Mouse (Mus musculus): Measurements from ENCODE around the gene Pipox. TPM values are rescaled to one million over a fixed set of nuclear protein-coding genes. Genes with fewer than 3 reads are reported as not detected.

The Pipox gene
- total RNA-seq, 1 experiment, result 27.3 TPM

DNA sequence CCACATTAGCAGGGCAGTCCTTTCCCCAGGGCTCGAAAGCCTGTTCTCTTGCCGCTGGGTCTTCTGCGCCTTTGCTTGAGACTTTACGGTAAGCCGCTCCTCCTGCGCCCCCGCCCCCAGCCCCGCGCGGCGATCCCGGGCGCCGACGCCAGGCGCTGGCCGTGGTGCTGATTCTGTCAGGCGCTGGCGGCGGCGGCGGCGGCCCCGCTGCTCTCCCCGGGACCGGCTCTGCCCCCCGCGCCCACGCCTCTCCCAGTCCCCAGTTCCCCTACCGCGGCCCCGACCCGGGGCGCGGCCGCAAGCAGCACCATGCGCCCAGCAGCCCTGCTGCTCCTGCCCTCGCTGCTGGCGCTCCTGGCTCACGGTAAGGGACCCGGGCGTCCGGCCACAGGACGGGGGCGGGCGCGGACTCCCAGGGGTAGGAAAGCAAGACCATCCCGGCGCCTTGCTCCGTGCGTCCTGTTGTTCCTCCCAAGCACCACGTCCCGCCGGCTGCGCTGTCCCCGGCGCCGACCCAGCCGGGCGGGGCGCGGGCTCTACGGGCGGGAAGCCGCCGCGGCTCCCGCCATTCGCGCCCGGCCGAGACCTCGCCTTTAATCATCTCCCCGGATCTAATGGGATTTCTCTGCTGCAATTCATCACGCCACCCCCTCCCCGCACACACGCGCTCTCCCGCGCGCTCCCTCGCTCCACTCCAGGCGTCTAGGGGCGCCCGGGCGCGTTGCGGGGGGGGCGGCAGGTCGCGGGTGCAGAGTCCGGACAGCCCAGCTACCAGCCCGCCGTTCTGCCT lies 37.0 kb upstream of the Pipox start, which contains the start of gene Sez6:
Sez6 (plus strand) TSS at position 50 of the 790 bp plus-strand sequence.
- peak within 1 kb of the TSS; percentile 66 to 83 for H3K4me3 ChIP-seq (ENCODE audit: insufficient read depth in 1 of 2, low read depth in 1 of 2, low read length in 2 of 2, poor library complexity in 1 of 2, severe bottlenecking in 1 of 2)
- DNase-seq (ENCODE audit: low read depth, low spot score), result no peak
- H3K27ac ChIP-seq (ENCODE audit: insufficient read depth, low read depth, low read length, poor library complexity, severe bottlenecking), result no peak within 1 kb of the TSS
- peaks cover 12 to 24% of the 10 kb centered on the region in 2 experiments for H3K4me1 ChIP-seq (ENCODE audit: control insufficient read depth in 2 of 2, insufficient read depth in 2 of 2, low read length in 2 of 2, poor library complexity in 1 of 2)
- H3K9ac ChIP-seq (ENCODE audit: insufficient read depth, low read depth, low read length, poor library complexity, severe bottlenecking), result peak within 1 kb of the TSS; percentile 4; the same call in 1 of the 2 replicates
- no peaks in the 10 kb centered on the region for H3K9me3 ChIP-seq (ENCODE audit: control insufficient read depth, insufficient read depth, low read depth, low read length)
- H3K36me3 ChIP-seq (ENCODE audit: control insufficient read depth, insufficient read depth, low read length, poor library complexity, severe bottlenecking), result no peaks in the 10 kb centered on the region
- no peak for TF ChIP-seq ZC3H11A (IDR thresholded peaks at IDR 0.05; ENCODE audit: borderline replicate concordance, low read depth, low read length)
- no peak for TF ChIP-seq CHD2 (IDR thresholded peaks at IDR 0.05; ENCODE audit: low read depth, low read length)
- in situ Hi-C loops (cut with MboI; ENCODE audit: low sequenced_read_pairs in 2 of 2, unreplicated experiment in 2 of 2), result no loop called here

- peaks cover 2 to 11% of the 10 kb centered on the region in 2 experiments; a peak in 3 of 4 replicates for H3K4me1 ChIP-seq (ENCODE audit: control insufficient read depth in 2 of 2, insufficient read depth in 2 of 2, low read length in 2 of 2, poor library complexity in 1 of 2)
- no peak for DNase-seq (ENCODE audit: low read depth, low spot score)
- TF ChIP-seq ZNF384 (IDR thresholded peaks at IDR 0.05; ENCODE audit: low read depth, low read length) (no peak), ZC3H11A (IDR thresholded peaks at IDR 0.05; ENCODE audit: borderline replicate concordance, low read depth, low read length) (no peak), HCFC1 (IDR thresholded peaks at IDR 0.05; ENCODE audit: borderline replicate concordance, insufficient read depth, low read length) (no peak), MAFK (IDR thresholded peaks at IDR 0.05; ENCODE audit: insufficient read depth, low read depth, low read length) (no peak), CHD2 (IDR thresholded peaks at IDR 0.05; ENCODE audit: low read depth, low read length) (no peak)
- in situ Hi-C loops (cut with MboI; ENCODE audit: low sequenced_read_pairs in 2 of 2, unreplicated experiment in 2 of 2), result no loop called here
- H3K27ac ChIP-seq (ENCODE audit: insufficient read depth, low read depth, low read length, poor library complexity, severe bottlenecking), result no peak overlapping the region
- H3K9ac ChIP-seq (ENCODE audit: insufficient read depth, low read depth, low read length, poor library complexity, severe bottlenecking), result no peak overlapping the region
- no peak overlapping the region for H3K4me3 ChIP-seq (ENCODE audit: insufficient read depth in 1 of 2, low read depth in 1 of 2, low read length in 2 of 2, poor library complexity in 1 of 2, severe bottlenecking in 1 of 2)
- H3K36me3 ChIP-seq (ENCODE audit: control insufficient read depth, insufficient read depth, low read length, poor library complexity, severe bottlenecking), result no peaks in the 10 kb centered on the region
- no peaks in the 10 kb centered on the region for H3K9me3 ChIP-seq (ENCODE audit: control insufficient read depth, insufficient read depth, low read depth, low read length)
Observed at GRCm38 (mm10) chr11:77927837-77928236, 33.9 kb upstream of the Pipox start.

DNA sequence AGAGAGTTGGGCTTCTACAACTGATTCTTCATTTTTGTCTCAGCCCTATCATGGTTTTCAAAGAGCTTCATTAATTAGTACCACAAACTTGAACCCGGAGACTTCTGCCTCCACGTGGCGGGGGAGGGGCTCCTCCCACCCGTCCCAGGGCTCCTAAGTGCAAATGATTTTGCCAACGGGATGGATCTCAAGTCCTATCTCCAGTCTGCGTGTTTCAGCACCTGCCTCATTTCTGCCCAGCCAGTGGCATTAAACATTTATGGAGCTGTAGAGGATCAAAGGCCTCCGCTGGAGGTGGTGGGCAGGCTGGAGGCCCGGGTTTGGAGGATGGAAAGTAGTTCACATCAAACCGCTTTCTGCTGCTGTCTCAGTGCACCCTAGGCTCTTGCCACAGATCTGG lies 32.8 kb upstream of the Pipox start:
- no peak for DNase-seq (ENCODE audit: low read depth, low spot score)
- Histone ChIP-seq H3K9me3 (ENCODE audit: control insufficient read depth, insufficient read depth, low read depth, low read length) (no peaks in the 10 kb centered on the region), H3K4me1 (ENCODE audit: control insufficient read depth in 2 of 2, insufficient read depth in 2 of 2, low read length in 2 of 2, poor library complexity in 1 of 2) (peaks cover 0 to 11% of the 10 kb centered on the region in 2 experiments; a peak in 3 of 4 replicates), H3K4me3 (ENCODE audit: insufficient read depth in 1 of 2, low read depth in 1 of 2, low read length in 2 of 2, poor library complexity in 1 of 2, severe bottlenecking in 1 of 2) (no peak overlapping the region), H3K9ac (ENCODE audit: insufficient read depth, low read depth, low read length, poor library complexity, severe bottlenecking) (no peak overlapping the region), H3K27ac (ENCODE audit: insufficient read depth, low read depth, low read length, poor library complexity, severe bottlenecking) (no peak overlapping the region), H3K36me3 (ENCODE audit: control insufficient read depth, insufficient read depth, low read length, poor library complexity, severe bottlenecking) (no peaks in the 10 kb centered on the region)
- TF ChIP-seq MAFK (IDR thresholded peaks at IDR 0.05; ENCODE audit: insufficient read depth, low read depth, low read length) (no peak), HCFC1 (IDR thresholded peaks at IDR 0.05; ENCODE audit: borderline replicate concordance, insufficient read depth, low read length) (no peak), ZNF384 (IDR thresholded peaks at IDR 0.05; ENCODE audit: low read depth, low read length) (no peak), CHD2 (IDR thresholded peaks at IDR 0.05; ENCODE audit: low read depth, low read length) (no peak), ZC3H11A (IDR thresholded peaks at IDR 0.05; ENCODE audit: borderline replicate concordance, low read depth, low read length) (no peak)
- in situ Hi-C loops (cut with MboI; ENCODE audit: low sequenced_read_pairs in 2 of 2, unreplicated experiment in 2 of 2), result no loop called here

- in situ Hi-C loops (cut with MboI; ENCODE audit: low sequenced_read_pairs in 2 of 2, unreplicated experiment in 2 of 2), result no loop called here
- TF ChIP-seq CHD2 (IDR thresholded peaks at IDR 0.05; ENCODE audit: low read depth, low read length) (no peak), ZC3H11A (IDR thresholded peaks at IDR 0.05; ENCODE audit: borderline replicate concordance, low read depth, low read length) (no peak), MAFK (IDR thresholded peaks at IDR 0.05; ENCODE audit: insufficient read depth, low read depth, low read length) (no peak), ZNF384 (IDR thresholded peaks at IDR 0.05; ENCODE audit: low read depth, low read length) (no peak), HCFC1 (IDR thresholded peaks at IDR 0.05; ENCODE audit: borderline replicate concordance, insufficient read depth, low read length) (no peak)
- no peaks in the 10 kb centered on the region for H3K36me3 ChIP-seq (ENCODE audit: control insufficient read depth, insufficient read depth, low read length, poor library complexity, severe bottlenecking)
- H3K27ac ChIP-seq (ENCODE audit: insufficient read depth, low read depth, low read length, poor library complexity, severe bottlenecking), result no peak overlapping the region
- no peak overlapping the region for H3K9ac ChIP-seq (ENCODE audit: insufficient read depth, low read depth, low read length, poor library complexity, severe bottlenecking)
- H3K4me1 ChIP-seq (ENCODE audit: control insufficient read depth in 2 of 2, insufficient read depth in 2 of 2, low read length in 2 of 2, poor library complexity in 1 of 2), result peaks cover 0 to 11% of the 10 kb centered on the region in 2 experiments; a peak in 3 of 4 replicates
- no peaks in the 10 kb centered on the region for H3K9me3 ChIP-seq (ENCODE audit: control insufficient read depth, insufficient read depth, low read depth, low read length)
- no peak overlapping the region for H3K4me3 ChIP-seq (ENCODE audit: insufficient read depth in 1 of 2, low read depth in 1 of 2, low read length in 2 of 2, poor library complexity in 1 of 2, severe bottlenecking in 1 of 2)
- DNase-seq (ENCODE audit: low read depth, low spot score), result no peak
Observed at GRCm38 (mm10) chr11:77925836-77926657, 32.2 kb upstream of the Pipox start.
